Mouse (Mus musculus): ENCODE measurements around the gene Pnpla2. TPM values are rescaled to one million over a fixed set of nuclear protein-coding genes. Genes with fewer than 3 reads are reported as not detected.
"Not testable (repeated sequence)": the region's sequence is repeated elsewhere in the genome, so short reads cannot be mapped to it uniquely, and the experiment has no call there.

The Pnpla2 gene
- total RNA-seq, 1 experiment from 2014 or later, result 15.1 TPM

DNA sequence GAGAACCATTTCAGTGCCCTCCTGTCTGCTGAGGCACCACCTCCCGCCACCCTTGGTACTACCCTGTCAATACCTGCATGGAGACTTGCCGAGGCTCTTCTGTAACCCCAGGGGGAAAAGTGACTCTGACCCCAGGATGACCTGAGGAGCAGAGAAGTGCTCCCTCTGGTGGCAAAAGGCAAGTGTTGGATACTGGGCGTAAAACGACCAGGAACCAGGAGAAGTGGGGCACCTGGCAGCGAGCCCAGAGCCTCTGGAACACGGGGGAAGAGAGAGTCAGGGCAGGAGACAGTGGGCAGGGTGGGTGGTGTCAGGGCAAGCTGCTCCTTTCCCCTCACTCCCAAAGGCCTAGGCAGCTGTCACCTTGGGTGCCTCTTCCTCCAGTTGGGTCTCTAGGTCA is 14.4 kb upstream of the Pnpla2 start:
- ATAC-seq (replicated peaks in 1 of 2; ENCODE audit: insufficient read depth in 1 of 2, low FRiP score in 2 of 2, low TSS enrichment in 1 of 2, low read depth in 1 of 2, poor library complexity in 2 of 2, severe bottlenecking in 2 of 2), result peak in 1 of 2 experiments; percentile 8; a peak in 1 of 4 replicates

DNA sequence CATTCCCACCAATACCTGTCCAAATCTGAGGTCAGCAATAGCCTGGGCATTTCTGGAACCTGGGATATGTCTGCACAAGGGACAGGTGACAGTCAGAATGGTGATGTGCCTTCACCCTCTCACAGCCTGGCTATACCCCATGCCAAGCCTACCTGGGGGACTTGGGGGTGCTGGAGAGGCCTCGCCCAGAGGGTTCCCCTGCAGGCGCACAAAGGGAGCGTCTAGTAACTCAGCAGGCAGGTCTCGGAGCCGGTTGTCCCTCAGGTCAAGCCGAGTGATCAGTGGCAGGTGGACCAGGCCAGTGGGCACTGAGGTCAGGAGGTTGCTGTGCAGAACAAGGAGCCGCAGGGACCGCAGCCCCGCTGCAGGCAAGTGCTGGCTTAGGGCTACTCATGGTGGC is 13.5 kb upstream of the Pnpla2 start:
- no peak for ATAC-seq (replicated peaks in 1 of 2; ENCODE audit: insufficient read depth in 1 of 2, low FRiP score in 2 of 2, low TSS enrichment in 1 of 2, low read depth in 1 of 2, poor library complexity in 2 of 2, severe bottlenecking in 2 of 2)

DNA sequence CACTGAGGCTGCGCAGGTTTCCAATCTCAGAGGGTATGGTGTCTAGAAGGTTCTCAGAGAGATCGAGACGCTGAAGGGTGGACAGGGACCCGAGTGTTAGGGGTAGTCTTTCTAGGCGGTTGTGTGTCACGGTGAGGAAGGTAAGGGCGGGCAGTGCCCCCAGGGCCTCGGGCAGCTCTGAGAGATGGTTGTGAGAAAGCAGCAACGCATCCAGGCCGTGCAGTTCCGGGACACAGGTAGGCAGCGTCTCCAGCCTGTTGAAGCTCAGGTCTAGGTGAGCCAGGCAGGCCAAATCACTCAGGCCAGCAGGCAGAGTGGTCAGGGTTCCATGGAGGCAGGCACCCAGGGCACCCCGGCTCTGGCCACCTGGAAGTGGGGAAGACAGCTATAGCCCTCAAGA is 12.8 kb upstream of the Pnpla2 start:
- no peak for ATAC-seq (replicated peaks in 1 of 2; ENCODE audit: insufficient read depth in 1 of 2, low FRiP score in 2 of 2, low TSS enrichment in 1 of 2, low read depth in 1 of 2, poor library complexity in 2 of 2, severe bottlenecking in 2 of 2)

DNA sequence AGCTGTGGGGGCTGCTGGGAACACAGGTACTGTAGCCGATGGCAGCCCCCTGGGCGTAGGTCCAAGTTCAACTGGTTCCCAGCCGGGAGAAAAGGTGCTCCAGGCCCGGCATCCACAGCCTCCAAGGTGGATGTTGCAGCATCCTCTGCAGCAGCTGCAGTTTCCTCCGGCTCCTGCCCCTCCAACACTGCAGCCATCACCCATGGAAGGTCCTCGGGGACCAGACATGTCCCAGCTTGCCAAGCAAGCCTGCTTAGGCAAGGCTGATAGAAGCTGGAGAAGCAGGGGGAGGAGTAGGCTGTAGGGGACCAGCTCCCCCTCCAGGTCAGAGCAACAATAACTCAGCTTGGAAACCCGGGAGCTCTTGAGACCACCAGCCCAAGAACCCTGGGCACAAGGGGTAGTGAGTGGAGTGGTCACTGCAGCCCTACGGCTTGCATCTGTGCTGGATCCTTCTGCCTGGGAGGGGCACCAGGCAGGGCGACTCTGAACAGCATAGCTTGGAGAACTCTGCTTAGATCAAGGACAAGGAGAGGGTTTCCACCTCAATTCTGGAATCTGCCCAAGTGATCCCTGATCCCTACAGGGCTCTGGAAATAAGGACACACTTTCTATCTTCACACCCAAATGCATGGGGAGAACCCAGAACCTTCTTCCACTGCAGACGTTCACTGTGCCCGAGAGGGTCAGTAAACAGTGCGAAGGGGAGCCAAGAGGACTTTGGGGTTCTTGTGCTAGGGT is 11.7 kb upstream of the Pnpla2 start:
- 0 out of 4 replicates have a peak, but pooled peaks have one; percentile 13 to 18 for ATAC-seq (replicated peaks in 1 of 2; ENCODE audit: insufficient read depth in 1 of 2, low FRiP score in 2 of 2, low TSS enrichment in 1 of 2, low read depth in 1 of 2, poor library complexity in 2 of 2, severe bottlenecking in 2 of 2)

DNA sequence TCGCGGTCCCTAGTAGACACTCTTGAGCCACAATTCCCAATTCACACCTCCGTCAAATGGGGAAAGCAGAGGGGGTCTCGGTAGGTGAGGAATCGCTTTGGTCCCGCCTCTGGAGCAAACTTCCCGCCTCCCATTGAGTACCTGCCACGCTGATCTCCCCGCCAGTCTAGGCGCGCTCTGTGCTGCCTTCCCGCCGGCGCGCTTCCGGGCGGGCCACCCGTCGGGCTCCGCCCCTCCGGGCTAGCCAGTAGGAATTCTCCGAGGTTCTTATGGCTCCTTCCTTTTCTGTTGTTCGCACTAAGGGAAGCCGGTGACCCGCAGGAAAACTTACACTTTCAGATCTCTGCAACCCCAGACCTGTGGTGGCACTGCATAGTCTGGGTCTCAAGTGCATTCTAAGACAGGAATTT is 11.2 kb upstream of the Pnpla2 start, which contains the start of gene Pidd1:
Gene Pidd1, minus strand, starts transcription at position 198 of the 410 bp plus-strand sequence.
- peak; percentile 25 to 33; a peak in 1 of 4 replicates for ATAC-seq (replicated peaks in 1 of 2; ENCODE audit: insufficient read depth in 1 of 2, low FRiP score in 2 of 2, low TSS enrichment in 1 of 2, low read depth in 1 of 2, poor library complexity in 2 of 2, severe bottlenecking in 2 of 2)

DNA sequence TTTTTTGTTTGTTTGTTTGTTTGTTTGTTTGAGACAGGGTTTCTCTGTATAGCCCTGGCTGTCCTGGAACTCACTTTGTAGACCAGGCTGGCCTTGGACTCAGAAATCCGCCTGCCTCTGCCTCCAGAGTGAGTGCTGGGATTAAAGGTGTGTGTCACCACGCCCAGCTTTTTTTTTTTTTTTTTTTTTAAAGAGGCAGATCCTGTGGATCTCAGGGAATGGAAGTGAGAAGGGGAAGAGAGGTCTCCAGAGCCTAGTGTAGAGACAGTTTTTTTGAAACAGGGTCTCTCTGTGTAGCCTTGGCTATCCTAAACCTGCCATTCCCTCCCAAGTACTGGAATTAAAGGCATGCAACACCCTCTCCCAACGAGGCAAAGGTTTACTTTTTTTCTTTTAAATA is 8.6 kb upstream of the Pnpla2 start:
- ATAC-seq (replicated peaks in 1 of 2; ENCODE audit: insufficient read depth in 1 of 2, low FRiP score in 2 of 2, low TSS enrichment in 1 of 2, low read depth in 1 of 2, poor library complexity in 2 of 2, severe bottlenecking in 2 of 2), result not testable (repeated sequence)

DNA sequence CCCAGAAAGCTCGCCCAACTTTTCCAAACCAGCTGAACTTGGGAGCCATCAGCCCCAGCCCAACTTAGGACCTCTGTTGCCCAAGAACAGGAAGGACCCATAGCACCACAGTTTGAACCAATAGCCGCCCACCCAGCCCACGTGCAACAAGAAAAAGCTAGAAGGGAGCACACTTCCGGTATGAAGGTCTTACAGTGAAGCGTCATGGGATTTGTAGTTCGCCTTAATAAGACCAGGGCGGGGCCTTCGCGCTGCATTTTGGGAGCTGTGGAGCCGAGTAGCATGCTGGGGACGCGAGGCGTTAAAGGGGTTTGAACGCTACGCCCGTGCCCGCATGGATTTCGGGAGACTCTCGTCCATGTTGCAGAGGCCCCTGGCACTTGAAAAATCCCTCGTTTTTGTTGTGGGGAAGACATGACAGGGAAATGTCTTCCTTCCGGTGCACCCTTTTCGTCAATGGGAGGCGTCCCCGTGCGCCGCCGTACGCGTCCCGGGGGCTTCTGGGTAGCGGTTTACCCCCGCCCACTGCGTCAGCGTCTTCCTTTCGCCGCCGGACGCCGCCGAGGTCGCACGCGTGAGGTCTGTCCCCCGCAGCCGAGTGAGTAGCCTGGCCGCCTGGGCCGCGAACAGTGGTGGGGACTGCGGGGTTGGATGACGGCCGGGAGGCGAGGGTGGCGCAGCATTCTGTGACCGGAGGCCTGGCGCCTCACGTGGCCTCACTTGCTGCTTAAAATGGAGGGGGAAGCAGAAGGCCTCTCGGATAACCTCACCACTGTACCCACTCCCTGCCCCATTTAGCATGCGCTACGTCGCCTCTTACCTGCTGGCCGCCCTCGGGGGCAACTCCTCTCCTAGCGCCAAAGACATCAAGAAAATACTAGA is 7.6 kb upstream of the Pnpla2 start, which contains the start of gene Rplp2:
Gene Rplp2, plus strand, starts transcription at position 261 of the 882 bp plus-strand sequence.
- ATAC-seq (replicated peaks in 1 of 2; ENCODE audit: insufficient read depth in 1 of 2, low FRiP score in 2 of 2, low TSS enrichment in 1 of 2, low read depth in 1 of 2, poor library complexity in 2 of 2, severe bottlenecking in 2 of 2), result peak; percentile 86 to 92

DNA sequence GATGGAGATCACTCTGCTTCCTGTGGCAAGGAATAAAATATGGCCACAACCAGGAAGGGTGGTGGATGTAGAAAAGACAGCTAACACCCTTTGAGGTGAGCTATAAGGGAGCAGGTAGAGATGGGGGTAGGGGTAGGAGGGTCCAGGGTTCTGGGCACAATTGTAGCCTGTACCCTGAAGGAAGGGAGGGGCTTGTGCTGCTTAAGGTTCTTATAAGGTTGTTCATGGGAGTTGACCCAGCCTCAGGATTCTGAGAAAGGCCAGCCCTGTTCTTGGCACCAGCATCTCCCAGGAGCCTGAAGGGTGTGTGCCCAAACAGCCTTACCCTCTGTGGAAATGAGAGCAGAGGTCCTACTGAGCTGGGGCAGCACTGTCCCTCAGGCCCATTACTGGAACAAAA is 3.1 kb upstream of the Pnpla2 start:
- no peak for ATAC-seq (replicated peaks in 1 of 2; ENCODE audit: insufficient read depth in 1 of 2, low FRiP score in 2 of 2, low TSS enrichment in 1 of 2, low read depth in 1 of 2, poor library complexity in 2 of 2, severe bottlenecking in 2 of 2)

DNA sequence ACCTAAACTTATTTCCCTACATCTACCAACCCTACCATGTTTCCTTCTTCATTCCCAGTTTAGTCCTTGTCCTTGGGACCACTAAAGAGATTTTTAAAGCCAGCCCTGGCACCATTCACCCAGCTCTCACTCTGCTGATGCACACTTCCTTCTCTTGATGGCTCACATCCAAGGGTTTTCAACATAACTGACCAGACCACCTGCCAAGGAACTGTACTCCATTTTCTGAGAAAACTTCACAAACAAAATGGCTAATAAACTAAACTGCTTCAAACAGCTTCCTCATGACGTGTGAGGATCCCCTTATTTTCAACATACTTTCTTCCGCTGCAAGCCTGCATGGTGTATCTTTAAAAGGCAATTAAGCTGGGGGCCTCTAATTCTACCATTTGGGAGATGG is 1.4 kb upstream of the Pnpla2 start:
- no peak for ATAC-seq (replicated peaks in 1 of 2; ENCODE audit: insufficient read depth in 1 of 2, low FRiP score in 2 of 2, low TSS enrichment in 1 of 2, low read depth in 1 of 2, poor library complexity in 2 of 2, severe bottlenecking in 2 of 2)

DNA sequence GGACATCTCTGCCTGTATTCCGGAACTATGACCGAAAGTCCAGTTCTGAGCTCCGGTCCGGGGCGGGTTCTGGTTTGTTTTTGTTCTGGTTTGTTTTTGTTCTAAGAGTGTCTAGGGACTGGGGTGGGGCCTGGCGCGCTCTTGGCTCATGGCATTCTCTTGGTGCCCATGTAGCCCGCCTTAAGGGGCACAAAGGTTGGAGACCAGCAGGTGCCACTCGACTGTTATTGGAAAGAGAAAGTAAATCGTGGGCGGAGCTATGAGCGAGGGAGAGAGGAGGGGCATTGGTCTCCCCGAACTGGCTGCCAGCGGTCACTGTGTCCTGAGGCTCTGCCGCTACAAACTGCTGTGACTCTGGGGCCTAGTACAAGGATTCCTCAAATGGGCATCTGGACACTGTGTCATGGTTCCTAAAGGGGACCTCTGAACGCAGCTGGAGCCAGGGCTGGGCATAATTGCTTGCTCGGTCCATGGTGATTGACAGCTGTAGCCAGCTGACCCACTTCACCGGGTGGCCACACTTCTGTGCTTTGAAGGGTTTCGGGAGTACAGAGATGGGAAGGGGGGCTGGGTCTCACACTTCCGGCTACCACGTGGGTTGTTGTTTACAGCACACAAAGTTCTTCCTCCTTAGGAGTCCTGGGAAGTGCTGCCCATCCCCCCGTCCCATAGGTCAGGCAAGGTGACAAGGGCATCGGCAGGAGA is 764 bp downstream of the Pnpla2 start:
- peak; percentile 29 to 51 for ATAC-seq (replicated peaks in 1 of 2; ENCODE audit: insufficient read depth in 1 of 2, low FRiP score in 2 of 2, low TSS enrichment in 1 of 2, low read depth in 1 of 2, poor library complexity in 2 of 2, severe bottlenecking in 2 of 2)

DNA sequence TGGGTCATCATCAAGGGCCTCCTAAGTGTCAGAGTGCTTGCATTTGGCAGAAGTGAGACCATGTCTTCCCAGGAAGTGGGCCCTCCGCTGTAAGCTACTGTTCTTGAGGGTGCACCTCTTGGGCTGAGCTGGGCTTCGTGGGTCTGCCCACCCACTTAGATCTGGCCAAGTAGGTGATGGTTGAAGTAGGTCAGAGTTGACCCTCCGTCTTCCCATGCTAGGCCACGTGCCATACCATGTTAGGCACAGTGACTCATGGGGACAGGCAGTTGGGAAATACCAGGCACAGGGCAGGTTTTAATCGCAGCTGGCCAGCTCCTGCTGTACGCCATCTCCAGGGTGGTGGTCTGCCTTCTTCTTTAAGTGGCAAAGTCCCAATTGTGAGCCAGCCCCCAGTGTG is 1.7 kb downstream of the Pnpla2 start:
- no peak for ATAC-seq (replicated peaks in 1 of 2; ENCODE audit: insufficient read depth in 1 of 2, low FRiP score in 2 of 2, low TSS enrichment in 1 of 2, low read depth in 1 of 2, poor library complexity in 2 of 2, severe bottlenecking in 2 of 2)

DNA sequence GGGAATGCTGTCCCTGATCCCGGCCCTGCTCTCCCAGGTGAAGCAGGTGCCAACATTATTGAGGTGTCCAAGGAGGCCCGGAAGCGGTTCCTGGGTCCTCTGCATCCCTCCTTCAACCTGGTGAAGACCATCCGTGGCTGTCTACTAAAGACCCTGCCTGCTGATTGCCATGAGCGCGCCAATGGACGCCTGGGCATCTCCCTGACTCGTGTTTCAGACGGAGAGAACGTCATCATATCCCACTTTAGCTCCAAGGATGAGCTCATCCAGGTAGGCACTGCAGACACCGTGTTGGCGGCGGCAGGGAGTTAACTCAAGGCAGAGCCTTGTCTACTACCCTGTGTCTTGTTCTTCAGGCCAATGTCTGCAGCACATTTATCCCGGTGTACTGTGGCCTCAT is 2.2 kb downstream of the Pnpla2 start:
- ATAC-seq (replicated peaks in 1 of 2; ENCODE audit: insufficient read depth in 1 of 2, low FRiP score in 2 of 2, low TSS enrichment in 1 of 2, low read depth in 1 of 2, poor library complexity in 2 of 2, severe bottlenecking in 2 of 2), result no peak

DNA sequence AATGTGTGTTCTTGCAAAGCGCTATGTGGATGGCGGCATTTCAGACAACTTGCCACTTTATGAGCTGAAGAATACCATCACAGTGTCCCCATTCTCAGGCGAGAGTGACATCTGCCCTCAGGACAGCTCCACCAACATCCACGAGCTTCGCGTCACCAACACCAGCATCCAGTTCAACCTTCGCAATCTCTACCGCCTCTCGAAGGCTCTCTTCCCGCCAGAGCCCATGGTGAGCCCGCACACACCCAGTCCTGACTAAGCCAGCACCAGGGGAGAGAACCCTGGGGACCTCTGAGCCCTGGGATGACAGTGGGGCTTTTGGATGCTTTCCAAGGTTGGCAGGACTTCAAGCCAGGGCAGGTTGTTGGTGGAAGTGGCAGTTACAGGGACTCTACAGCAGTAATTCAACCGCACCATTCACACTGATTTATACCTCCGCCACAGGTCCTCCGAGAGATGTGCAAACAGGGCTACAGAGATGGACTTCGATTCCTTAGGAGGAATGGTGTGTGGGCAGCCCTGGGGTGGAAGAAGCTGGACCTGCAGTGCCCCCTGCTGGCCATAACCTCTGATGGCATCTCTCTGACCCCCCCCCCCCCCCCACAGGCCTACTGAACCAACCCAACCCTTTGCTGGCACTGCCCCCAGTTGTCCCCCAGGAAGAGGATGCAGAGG is 3.1 kb downstream of the Pnpla2 start:
- ATAC-seq (replicated peaks in 1 of 2; ENCODE audit: insufficient read depth in 1 of 2, low FRiP score in 2 of 2, low TSS enrichment in 1 of 2, low read depth in 1 of 2, poor library complexity in 2 of 2, severe bottlenecking in 2 of 2), result no peak

DNA sequence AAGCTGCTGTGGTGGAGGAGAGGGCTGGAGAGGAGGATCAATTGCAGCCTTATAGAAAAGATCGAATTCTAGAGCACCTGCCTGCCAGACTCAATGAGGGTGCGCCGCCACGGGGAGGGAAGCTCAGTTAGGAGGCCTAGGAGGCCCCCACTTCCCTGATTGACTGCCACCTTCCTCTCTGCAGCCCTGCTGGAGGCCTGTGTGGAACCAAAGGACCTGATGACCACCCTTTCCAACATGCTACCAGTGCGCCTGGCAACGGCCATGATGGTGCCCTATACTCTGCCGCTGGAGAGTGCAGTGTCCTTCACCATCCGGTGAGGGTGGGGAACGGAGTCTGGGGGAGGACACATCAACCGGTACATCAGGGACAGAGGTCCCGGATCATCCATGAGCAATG is 3.7 kb downstream of the Pnpla2 start:
- no peak for ATAC-seq (replicated peaks in 1 of 2; ENCODE audit: insufficient read depth in 1 of 2, low FRiP score in 2 of 2, low TSS enrichment in 1 of 2, low read depth in 1 of 2, poor library complexity in 2 of 2, severe bottlenecking in 2 of 2)

DNA sequence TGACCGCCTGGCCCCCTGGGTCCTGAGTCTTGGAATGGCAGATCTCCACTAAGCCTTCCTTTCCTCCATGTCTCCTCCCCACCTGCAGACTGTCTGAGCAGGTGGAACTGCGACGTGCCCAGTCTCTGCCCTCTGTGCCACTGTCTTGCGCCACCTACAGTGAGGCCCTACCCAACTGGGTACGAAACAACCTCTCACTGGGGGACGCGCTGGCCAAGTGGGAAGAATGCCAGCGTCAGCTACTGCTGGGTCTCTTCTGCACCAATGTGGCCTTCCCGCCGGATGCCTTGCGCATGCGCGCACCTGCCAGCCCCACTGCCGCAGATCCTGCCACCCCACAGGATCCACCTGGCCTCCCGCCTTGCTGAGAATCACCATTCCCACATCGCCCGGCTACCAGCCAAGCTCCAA is 4.3 kb downstream of the Pnpla2 start:
- no peak for ATAC-seq (replicated peaks in 1 of 2; ENCODE audit: insufficient read depth in 1 of 2, low FRiP score in 2 of 2, low TSS enrichment in 1 of 2, low read depth in 1 of 2, poor library complexity in 2 of 2, severe bottlenecking in 2 of 2)

DNA sequence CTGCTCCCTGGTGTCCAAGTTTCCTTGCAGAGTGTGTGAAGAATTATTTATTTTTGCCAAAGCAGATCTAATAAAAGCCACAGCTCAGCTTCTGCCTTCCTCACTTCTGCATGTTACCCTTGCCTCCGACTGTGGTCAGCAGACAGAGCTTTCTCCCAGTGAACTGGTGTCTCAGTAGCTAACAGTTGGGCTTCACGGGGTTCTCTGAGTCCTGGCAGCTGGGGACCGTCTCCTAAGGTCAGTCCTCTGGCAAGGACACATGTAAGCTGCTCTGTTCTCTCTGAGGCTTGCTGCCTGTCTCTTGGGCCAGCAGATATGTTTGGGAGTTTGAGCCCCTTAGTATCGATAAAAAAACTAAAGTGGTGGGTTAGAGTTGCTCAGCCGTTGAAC is 5.0 kb downstream of the Pnpla2 start:
- ATAC-seq (replicated peaks in 1 of 2; ENCODE audit: insufficient read depth in 1 of 2, low FRiP score in 2 of 2, low TSS enrichment in 1 of 2, low read depth in 1 of 2, poor library complexity in 2 of 2, severe bottlenecking in 2 of 2), result no peak

DNA sequence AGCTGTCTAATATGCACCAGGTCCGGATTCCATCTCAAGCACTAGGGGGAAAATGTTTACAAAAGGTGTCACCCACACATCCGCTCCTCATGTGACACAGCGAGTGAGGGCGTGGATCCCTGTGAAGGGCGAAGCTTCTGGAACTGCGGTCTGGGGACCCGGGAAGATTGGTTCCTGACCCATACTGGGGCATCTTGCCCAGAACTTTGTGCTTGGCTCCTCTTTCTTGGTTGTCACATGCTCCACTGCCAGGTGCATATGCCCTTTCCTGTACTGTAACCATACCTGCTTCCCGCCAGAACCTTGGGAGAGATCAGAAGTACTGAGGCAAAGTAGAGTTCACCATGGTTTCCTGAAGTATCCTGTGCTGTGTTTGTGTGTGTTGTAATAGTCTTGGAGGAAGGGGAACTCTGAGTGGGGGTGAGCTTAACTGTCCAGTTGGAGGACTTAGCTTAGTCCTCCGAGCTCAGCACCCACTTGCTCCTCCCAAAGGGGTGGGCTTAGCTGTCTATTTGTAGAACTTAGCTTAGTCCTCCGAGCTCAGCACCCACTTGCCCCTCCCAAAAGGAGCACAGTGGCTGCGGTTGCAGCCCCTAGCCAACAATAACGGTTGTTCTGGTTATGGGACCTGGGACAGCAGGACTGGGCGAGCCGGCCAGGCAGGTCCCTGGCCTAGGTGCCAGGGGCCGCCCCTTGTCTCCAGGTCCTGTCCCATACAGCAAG is 5.6 kb downstream of the Pnpla2 start, which contains the start of gene Cracr2b:
Gene Cracr2b, plus strand, starts transcription at position 704 of the 723 bp plus-strand sequence.
- no peak; a peak in 1 of 4 replicates for ATAC-seq (replicated peaks in 1 of 2; ENCODE audit: insufficient read depth in 1 of 2, low FRiP score in 2 of 2, low TSS enrichment in 1 of 2, low read depth in 1 of 2, poor library complexity in 2 of 2, severe bottlenecking in 2 of 2)

Measured in hematopoietic stem cell, adult 5-6 weeks (primary cell).